Mouse (Mus musculus): ENCODE measurements at regions not wholly inside any gene's neighbourhood (a gene's known extent, or its start where the extent isn't known, plus 50 kb on each side); places are given as distances from the start of the nearest gene placed in this dataset.

GRCm38 (mm10) chr11:9739098-9739497, 547.4 kb downstream of the Abca13 start:
- DNase-seq (ENCODE audit: low read depth) = no peak

- no peak for DNase-seq (ENCODE audit: low read depth)
These were observed 588.6 kb downstream of the Abca13 start for GRCm38 (mm10) chr11:9780240-9780901.

GRCm38 (mm10) chr11:9793175-9793828, 601.6 kb downstream of the Abca13 start:
- peak; percentile 52 for DNase-seq (ENCODE audit: low read depth)

- DNase-seq (ENCODE audit: low read depth) = no peak
These were observed 647.9 kb downstream of the Abca13 start for GRCm38 (mm10) chr11:9839636-9840035.

GRCm38 (mm10) chr11:9868454-9869130, 676.9 kb downstream of the Abca13 start:
- DNase-seq (ENCODE audit: low read depth) = no peak
